Mouse (Mus musculus): Measurements from ENCODE around the gene Srm.

Srm gene

DNA sequence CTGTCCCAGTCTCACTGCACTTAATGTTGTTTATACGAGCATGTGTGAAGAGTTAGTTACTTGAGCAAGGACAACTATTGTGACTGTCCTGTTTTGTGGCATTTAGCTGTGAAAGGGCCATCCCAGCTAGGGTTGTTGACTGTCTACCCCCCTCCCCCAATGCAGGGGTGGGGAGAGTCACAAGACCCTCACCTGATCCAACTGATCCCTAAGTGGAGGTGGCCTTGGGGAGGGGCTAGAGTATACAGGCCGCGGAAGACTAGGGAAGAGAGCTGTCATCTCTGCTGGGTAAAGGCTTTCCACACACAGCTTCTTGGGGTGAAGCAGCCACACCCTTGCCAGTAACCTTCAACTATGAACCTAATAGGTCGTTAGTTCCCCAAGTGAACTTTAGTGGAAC lies 9.0 kb downstream of the Srm start:
- no peak for DNase-seq (ENCODE audit: extremely low read depth, low read depth, low spot score)

DNA sequence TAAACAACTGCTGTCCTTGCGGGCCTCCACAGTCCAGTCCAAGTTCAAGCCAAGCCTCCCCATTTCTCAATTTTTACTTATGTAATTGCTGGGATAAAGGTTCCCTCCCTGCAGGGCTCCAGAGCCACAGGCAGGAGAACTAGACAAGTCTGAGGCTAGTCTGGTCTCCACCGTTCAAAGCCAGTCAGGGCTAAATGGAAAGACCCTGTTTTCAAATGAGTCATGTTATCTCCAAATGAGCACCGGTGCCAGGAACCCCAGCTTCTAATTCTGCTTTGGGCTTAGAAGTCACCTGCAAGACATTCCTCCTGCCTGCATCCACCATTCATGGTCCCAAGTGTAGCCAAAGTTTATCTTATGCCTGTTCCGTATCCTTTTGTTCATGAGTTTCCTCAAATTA lies 10.6 kb downstream of the Srm start:
- DNase-seq (ENCODE audit: extremely low read depth, low read depth, low spot score), result no peak

DNA sequence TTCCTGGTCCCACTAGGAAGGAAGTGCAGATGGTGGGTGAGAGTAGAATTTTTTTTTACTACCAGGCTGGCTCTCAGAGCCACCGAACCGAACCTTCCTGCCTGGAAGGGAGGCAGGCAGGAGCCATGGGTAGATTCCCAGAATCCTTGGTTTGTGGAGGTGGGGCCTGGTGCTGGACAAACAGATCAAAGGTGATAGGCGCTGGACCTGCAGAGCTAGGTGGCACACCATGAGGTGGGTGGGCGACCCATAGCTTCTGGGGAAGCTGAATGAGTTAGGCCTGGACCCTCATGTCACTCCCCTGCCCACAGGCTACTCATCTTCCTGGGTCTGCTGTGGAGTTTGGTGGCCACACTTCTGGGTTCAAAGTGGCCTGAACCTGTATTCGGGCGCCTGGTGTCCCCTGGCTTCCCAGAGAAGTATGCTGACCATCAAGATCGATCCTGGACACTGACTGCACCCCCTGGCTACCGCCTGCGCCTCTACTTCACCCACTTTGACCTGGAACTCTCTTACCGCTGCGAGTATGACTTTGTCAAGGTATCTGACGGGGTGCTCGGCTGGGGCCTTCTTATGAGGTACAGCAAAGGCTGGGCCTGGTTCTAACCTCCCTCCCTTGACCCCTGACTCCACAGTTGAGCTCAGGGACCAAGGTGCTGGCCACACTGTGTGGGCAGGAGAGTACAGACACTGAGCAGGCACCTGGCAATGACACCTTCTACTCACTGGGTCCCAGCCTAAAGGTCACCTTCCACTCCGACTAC lies 11.2 kb downstream of the Srm start, which contains the start of gene Masp2:
Masp2 (plus strand) TSS at position 198 of the 764 bp plus-strand sequence.
- no peak for DNase-seq (ENCODE audit: extremely low read depth, low read depth, low spot score)

DNA sequence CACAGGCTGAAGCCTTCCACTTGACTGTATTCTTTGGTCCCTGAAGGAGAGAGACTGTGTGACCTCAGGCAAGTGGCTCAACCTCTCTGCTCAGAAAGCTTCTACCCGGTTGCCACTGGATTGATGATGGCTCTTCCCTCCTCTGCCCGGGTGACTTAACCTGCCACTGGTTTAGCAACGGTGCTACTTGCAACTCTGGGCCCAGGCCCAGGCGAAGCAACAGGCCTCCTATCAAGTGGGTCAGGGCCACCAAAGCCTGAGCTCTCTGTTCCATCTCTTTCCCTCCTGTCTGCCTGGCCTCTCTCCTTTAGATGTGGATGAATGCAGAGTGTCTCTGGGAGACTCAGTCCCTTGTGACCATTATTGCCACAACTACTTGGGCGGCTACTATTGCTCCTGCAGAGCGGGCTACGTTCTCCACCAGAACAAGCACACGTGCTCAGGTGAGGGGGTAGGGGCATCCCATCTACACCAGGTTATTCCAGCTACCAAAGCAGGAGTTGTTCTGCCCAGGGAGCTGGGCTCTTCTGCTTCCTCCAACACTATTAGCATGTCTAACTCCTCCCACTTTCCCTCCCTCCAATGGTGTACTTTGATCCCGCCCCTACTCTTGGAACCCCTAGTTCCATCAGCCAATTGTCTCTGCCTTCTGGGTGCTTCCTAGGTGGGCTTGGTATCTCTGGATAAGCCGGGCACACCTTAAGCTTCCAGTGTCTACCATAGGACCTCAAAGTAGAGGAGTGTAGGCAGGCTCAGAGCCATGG lies 12.3 kb downstream of the Srm start:
- no peak for DNase-seq (ENCODE audit: extremely low read depth, low read depth, low spot score)

DNA sequence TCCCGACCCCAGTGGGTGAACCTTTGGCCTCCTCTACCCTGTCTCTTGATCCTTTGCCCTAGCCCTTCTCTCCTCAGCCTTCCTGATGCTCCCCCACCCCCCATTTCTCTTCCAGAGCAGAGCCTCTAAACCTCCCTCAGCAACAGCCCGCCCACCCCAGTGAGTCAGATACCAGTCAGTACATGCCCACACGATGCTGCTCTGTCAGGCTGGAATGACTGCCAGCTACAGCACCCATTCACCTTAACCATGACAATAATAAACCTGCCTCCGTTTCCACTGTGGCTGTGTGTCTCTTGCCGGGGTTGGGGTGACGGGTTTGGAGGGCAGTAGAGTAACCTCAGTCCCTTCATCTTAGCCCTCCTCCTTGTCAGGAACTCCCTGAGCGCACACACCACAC lies 12.8 kb downstream of the Srm start:
- DNase-seq (ENCODE audit: extremely low read depth, low read depth, low spot score), result no peak

DNA sequence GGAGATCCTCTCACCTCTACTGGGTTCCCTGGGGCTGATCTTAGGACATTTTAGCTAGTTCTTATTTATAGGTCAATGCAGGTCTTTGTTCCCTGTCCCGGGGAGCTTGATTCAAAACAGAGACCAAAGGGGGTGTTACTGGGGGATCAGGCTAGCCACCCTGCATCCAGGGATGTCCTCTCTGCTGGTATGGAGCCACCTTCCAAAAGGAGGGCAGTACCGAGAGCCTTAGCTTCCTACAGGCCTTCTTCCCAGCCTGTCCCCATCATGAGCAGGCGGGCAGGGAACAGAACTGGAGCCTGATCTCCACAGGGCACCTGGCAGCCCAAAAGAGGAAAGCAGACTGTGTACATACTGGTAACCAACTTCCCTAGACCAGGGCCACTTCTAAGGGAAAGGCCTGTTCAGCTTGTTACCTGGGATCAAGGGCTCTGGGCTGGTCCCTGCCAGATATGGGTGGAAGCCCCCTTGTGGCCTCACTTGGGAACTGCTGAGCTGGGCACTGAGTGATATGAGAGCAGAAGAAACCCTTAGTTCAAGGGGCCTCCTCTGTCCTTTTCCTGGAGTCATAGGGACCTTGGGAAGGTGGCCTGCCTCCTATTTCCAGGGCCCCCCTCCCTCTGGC lies 13.3 kb downstream of the Srm start:
- DNase-seq (ENCODE audit: extremely low read depth, low read depth, low spot score), result no peak

DNA sequence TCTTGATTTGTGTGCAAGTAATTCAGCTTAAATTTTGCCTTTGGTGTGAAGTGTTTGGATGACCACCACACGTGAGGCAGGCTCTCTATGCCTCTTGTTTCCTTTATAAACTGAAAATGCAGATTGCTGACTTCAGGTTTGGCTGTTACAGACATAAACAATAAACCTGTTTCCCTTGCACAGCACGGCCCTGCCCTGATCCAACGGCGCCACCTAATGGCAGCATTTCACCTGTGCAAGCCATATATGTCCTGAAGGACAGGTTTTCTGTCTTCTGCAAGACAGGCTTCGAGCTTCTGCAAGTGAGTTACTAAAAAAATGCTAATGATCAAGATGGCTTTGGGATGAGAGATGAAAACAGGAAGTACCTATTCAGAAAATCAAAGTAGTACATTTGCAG lies 16.5 kb downstream of the Srm start:
- no peak for DNase-seq (ENCODE audit: extremely low read depth, low read depth, low spot score)

DNA sequence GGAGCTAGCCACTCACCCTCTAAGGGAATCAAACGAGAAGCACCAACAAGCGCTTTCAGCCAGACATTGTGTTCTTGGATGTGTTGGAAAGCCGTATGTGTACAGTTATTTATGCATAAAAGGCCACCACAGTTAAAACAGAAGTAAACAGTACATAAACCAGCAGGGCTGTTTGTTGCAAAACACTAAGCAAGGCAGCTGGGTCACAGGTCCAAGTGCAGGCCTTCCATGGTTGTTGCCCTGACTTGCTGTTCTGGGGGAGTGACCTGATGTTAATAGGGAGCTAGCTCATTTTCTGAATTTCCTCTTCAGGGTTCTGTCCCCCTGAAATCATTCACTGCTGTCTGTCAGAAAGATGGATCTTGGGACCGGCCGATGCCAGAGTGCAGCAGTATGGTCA lies 18.5 kb downstream of the Srm start:
- no peak for DNase-seq (ENCODE audit: extremely low read depth, low read depth, low spot score)

DNA sequence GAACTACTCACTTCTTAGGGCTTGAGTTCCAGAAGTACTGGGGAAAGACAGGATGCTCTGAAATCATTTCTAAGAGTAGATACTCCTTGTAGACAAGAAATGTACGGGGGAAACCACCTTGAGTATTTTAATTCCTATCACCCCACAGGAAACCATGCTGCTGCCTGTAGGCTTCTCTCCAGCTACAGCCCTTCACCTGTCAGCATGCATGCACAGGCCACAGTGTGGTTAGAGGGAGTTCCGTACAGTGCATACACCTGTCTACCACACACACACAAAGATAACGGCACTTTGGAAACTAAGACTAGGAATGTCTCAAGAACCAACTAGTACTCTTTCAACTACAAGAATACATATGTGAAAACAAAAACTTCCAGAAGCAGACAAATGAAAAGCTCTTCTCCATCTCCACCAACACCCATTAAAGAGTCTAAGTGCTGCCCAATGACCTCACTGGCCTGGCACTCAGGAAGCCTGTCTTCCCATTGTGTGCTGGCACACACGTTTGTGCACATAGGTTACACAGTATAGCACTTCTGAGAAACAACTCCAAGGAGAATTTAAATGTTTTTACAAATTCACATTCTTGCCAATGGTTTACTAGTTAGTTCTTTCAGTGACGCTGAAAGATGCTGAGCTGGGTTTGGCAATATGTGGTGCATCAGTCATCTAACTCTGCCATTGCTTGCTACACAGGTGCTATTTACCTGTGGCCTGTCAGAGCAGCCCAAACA lies 19.5 kb downstream of the Srm start:
- DNase-seq (ENCODE audit: extremely low read depth, low read depth, low spot score), result no peak

DNA sequence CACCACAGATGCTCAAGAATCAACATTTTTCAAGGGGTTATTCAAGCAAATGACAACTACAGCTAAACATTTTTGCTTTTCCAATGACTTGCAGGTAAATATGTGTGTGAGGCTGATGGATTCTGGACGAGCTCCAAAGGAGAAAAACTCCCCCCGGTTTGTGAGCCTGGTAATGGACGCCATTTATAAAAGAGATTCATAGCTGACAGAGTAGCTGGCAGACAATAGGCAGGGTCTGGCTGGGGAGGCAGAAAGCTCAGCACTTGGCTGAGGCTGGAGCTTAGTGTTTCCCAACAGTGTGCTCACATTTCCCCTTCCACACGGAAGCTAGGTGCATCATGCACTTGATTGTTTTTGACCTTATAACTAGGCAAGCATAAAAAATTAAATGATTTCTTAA lies 21.3 kb downstream of the Srm start:
- no peak for DNase-seq (ENCODE audit: extremely low read depth, low read depth, low spot score)

DNA sequence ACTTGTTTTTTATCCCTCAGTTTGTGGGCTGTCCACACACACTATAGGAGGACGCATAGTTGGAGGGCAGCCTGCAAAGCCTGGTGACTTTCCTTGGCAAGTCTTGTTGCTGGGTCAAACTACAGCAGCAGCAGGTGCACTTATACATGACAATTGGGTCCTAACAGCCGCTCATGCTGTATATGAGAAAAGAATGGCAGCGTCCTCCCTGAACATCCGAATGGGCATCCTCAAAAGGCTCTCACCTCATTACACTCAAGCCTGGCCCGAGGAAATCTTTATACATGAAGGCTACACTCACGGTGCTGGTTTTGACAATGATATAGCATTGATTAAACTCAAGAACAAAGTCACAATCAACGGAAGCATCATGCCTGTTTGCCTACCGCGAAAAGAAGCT lies 22.4 kb downstream of the Srm start:
- DNase-seq (ENCODE audit: extremely low read depth, low read depth, low spot score), result no peak

DNA sequence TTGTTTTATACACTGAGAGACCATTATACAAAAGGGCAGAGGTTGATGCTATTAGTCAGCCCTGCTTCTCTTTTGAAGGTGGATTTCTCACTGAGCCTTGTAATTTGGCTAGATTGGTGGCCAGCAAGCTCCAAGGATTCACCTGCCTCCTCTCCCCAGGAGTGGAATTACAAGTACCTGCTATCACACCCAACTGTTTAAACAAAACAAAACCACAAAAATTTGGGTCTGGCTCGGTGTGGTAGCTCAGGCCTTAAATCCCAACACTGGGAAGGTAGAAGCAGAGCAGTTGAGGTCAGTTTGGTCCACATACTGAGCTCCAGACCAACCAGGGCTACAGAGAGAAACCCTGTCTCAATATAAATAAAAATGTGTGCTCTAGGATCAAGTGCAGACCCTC lies 28.5 kb downstream of the Srm start:
- no peak for DNase-seq (ENCODE audit: extremely low read depth, low read depth, low spot score)

DNA sequence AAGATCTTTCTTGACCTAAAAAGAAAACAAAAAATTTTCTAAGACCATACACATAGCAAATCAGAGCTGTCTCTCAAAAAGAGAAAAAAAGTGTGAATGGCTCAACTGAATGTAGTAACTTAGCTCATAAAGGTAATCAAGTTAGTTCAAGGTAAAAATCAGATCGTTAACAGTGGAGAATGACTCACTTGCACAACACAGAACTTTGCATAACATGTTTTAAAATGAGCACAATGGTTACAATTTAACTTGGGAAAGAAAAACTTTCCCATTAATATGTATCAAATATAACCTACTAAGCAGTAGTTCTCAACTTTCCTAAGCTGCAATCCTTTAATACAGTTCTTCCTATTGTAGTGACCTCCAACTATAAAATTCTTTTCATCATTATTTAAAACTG lies 29.4 kb downstream of the Srm start:
- no peak for DNase-seq (ENCODE audit: extremely low read depth, low read depth, low spot score)

DNA sequence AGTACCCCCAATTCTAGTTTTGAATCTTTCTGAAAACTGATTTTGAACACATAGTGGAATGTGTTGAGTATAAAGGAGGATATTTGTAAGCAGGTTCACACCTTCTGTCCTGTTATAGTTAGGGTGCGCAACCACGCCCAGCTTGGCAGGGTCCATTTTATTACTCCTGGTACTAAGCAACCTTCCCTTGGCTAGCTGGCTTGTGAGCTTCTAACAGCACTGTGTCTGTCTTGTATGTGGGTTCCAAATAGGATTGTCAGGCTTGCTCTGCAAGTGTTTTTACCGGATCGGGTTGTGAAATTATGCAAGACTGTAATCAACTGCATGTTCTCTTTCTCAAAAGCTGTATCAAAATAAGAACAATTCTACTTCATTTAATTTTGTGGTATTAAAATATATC lies 31.2 kb downstream of the Srm start:
- DNase-seq (ENCODE audit: extremely low read depth, low read depth, low spot score), result no peak

DNA sequence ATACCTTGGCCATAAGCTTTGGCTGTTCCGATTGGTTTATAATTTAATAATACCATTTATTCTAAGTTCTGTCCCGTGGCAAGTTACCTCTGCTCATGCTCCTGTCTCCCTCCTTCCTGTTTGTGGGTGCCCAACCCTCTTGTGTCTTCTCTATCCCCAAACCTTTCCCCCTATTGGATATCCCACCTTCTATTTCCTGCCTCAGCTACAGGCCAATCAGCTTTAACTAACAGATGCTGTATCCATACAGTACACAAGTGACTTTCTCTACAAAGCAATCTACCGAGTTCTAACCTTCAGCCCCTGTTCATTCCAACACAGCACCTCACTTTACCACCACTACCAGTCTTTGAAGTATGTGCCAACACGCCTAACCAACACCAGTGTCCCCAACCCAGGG lies 32.3 kb downstream of the Srm start:
- no peak for DNase-seq (ENCODE audit: extremely low read depth, low read depth, low spot score)

DNA sequence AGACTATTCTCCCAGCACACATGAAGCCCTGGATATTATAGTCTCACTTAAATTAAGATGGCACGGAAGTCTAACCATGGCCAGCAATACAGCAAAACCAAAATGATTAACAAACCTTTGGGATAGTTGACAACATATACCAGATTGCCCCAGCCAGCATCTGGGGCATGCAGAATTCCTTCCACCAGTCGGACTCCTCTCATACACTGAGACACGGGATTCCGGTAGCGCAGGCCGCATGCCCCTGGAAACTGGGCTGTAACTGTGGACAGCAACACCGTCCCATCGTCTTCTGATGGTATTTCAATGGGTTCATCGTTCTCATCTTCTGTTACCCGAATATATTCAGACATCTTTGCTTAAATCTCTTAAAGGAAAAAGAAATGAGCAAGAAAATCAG lies 33.7 kb downstream of the Srm start:
- no peak for DNase-seq (ENCODE audit: extremely low read depth, low read depth, low spot score)

DNA sequence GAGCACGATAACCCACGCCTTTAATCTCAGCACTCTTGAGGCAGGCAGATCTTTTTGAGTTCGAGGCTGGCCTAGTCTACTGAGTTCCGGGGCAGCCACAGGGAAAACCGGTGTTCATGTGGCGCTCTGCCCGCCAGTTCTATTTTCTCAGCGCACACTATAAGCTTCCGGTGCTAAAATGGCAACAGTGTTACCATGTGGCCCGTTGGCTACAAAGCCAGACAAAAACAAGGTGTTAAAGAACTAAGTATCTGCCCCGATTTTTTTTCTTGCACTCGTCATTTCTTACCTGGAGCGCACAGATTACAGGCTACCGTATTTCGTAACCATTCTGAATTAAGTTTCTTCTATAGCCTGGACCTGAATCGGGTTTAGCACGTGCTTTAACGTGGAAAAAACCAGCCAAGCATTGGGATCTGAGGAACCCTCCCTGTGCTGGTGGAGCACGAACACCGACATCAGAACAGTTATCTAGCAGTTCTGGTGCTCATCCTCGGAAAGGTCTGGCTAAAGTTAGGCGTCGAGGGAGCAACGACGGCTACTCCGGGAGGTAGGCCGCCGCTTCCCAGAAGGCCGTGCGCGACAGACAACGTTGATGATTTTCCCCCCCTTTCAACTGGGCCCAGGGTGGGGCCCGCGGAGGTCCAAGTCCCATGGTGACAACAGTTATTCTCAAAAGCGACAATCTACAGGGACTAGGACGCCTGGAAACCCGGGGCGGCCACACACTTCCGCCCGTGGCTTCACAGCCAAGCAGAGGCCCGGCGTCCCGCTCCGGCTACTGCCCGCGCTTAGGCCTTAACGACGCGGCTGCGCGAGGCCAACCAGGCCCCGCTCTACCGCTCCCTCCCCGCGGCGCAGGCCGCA lies 34.7 kb downstream of the Srm start:
- DNase-seq (ENCODE audit: extremely low read depth, low read depth, low spot score), result no peak

DNA sequence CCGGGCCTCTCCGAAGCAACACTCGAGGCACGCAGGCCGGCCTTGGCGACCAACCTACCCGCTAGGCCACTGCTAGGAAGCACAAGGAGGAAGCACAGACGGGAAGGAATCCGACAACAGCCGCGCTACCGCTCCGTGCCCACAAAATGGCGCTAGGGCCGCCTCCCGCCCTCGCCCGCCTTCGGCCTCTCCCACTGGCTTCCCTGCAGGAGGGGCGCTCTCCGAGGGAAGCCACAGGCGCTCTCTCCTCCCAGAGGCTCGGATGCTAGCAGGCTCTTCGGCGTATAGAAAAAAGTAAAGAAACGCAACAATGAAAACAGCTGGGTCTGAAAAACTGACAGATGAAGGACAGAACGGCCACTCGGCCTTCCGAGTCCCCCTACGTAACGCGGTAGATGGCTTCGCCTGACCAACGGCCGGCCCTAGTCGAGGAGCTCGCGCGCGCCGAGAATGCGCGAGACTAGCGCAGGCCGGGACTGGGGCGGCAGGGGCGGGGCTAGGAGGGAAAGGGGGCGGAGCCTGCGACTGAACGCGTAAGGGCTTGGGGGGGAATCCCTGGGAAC lies 35.4 kb downstream of the Srm start, which contains the start of gene Tardbp:
Tardbp (minus strand) TSS at position 397 of the 563 bp plus-strand sequence.
- DNase-seq (ENCODE audit: extremely low read depth, low read depth, low spot score), result no peak

DNA sequence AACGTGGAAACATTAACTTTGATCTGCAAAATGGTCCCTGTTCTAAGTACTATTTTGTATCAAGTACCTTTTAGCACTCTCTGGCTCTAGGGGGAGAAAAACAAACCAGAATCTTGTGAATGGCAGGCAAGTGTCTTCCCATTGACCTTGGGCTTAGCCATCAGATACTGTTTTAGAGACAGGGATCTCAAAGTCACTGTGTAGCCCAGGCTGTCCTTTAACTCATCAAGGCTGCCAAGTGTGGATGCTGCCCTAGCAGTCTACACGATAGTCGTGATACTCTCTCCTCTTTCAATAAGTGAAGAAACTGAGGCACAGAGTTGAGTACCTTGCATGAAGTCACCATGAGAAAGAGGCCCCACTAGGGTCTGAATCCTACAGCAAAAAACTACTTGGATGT lies 35.9 kb downstream of the Srm start:
- DNase-seq (ENCODE audit: extremely low read depth, low read depth, low spot score), result no peak

Measured in fat pad, adult 2 months (tissue).